Mouse (Mus musculus) kidney, postnatal 36 days (tissue): ENCODE results near the gene Scarb2.

Experiments used
- DNase-seq, 2 experiments: peaks; one replicate each; pipeline ENCODE4 v3.0.0; 2021 to 2022; ENCODE audit warnings: mixed read lengths in 2 of 2

Scarb2 gene

DNA sequence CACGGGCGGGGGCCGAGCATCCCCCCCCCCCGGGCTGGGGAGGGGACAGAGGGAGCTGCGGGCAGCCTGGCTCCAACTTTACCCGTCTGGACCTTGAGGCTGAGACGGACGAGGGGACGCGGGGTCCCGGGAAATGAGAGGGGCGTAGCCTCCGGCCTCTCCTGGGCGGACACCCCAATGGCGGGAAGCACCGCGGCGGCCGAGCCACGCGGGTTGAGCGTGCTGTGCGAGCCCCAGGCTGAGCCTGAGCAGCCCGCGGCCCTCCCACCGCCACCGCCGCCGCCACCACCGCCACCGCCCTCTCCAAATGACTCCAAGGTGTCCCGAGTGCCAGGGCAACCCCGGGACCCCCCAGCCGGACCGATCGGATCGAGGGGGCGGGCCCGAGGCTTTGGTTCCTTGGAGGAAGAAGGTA, 72.1 kb downstream of the Scarb2 start:
- DNase-seq, result peak; percentile 31 to 57

DNA sequence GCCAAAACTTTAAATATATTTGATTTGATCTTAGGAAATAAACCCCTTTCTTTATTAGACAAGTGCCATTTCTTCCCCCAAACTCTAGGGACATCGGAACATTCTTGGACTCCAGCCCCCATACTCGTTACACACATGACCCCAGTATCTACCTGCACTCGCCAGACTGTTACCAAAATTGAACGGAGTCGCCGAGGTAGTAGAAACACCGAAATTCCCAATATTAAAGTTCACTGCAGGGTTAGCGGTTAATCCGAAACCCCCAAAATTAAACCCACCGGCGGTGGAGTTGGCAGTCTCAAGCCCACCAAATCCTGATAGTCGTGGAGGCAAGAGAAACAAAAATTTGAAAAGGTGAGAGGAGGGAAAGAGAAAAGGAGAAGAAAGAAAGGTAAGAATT, 72.6 kb downstream of the Scarb2 start:
- no peak for DNase-seq

DNA sequence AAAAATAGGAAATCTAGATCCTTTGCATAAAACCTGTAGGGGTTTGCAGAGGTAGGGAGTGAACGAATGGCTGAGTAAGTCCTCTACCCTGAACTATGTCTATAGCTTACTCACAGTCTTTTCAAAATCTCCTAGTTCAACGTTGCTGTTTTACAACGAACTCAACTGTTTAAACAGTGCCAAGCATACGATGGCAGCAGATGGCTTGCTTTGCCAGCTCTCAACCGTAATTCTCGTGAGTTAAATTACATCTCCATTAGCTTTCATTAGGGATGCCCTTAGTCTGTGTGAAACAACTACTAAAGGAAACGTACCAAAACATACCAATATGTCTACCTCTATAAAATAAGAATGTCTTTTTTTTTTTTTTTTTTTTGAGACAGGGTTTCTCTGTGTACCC, 75.0 kb downstream of the Scarb2 start:
- DNase-seq, result no peak

DNA sequence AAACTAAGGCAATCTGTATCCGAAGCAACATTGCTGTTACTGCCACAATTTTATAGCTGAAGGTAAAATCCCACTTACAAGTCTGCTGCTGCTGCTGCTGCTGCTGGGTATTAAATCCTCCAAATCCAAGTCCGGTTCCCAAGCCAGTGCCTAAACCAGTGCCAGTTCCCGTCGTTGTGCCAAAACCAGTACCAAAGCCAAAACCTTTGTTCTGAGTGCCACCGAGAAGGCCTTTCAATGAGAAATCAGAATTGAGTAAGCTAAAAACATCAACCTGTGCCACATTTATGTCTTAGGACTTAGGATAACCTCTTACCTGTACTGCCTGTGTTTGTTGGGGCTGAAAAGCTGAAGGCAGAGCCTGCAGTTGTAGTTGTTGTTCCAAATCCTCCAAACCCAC, 75.9 kb downstream of the Scarb2 start:
- no peak for DNase-seq

DNA sequence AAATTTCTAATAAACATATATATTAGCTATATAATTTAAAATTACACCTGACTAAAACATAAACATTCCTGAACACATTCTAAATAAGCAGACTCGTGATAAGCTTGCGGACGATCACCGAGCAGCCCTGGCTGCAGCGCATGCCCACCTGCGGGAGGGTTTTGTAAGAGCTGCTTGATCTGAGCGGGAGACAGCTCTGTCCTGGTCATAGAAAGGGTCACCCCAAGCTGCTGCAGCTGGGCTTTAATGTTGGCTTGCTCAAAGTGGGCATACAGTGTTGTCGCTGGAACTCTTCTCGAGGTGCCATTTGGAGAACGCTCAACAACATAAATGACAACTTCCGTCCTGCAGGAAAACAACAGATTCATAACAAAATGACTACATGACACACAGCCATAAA, 82.5 kb downstream of the Scarb2 start:
- DNase-seq, result no peak

DNA sequence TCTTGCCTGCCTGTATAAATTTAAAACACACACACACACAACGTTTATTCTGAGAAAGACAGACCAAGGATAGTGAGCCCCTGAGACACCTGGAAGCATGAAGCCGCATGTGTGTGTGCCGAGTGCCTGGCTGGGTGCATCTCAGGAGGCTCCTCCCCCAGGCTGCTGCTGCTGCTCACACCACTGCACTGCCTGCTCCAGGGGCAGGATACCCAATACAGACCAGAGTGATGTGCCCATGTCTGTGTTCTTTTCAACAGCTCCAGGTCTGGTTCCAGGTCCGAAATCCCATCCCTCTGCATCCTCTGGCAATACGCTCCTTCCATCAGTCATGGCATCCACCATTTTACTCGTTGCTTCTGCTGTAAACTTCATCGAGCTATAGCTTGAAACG, 92.7 kb downstream of the Scarb2 start:
- DNase-seq, result no peak

DNA sequence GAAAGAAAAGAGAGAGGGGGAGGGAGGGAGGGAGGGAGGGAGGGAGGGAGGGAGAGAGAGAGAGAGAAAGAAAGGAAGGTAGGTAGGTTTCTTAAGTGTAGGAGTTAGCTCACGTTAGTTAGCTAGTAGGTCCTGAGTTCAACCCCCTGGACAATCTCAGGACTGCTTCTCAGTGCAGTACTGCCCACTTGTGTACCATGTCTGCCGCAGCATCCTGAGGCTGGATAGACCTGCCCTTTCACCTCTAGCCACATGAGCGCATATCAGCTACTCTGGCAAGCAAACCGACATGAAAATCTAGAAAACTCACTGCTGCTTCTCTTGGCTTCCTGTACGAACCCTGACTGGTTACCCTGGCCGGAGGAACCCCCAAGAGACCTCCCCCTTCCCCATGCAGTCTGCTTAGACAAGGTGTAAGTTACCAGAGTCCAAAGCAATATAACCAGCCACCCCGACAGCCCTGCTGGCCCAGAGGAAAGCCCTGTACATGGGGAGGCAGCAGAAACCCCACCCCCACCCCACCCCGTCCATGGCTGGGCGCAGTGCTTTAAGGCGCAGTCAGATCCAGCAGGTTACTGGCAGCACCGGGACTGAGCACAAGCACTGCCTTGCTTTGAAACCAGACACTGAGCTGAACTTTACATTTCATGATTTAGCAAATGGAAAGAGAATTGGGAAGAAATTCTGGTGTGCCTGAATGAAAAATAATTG, 93.2 kb downstream of the Scarb2 start:
- no peak for DNase-seq

DNA sequence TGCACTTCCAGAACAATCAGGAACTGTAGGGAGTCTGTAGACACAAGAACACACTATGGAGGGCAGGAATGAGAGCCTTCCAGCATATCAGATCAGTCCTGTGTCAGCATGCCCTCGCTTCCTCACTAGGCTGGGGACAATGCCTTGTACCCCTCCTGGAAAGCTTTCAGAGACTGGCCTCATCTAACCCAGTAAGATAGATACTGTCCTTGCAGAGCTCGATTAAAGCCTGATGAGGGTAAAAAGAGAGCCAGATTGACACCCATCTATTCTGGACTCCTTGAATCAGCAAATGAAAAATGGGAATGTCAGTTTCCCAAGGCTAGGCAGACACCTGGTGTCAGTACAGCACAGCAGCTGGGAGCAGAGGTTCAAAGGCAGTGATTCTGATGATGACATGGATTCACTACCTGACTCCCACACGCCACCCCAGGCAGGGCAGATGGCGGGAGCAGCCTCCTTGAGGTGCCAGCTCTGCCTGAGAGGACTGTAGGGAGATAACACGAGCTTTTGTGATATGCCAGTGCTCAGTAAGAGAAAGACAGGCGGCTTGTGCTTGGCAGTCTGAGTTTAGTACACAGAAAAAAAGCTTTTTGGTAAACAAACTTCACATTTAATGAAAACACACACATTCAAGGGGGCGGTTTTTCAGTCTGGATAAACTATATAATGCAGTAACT, 95.0 kb downstream of the Scarb2 start:
- no peak for DNase-seq

DNA sequence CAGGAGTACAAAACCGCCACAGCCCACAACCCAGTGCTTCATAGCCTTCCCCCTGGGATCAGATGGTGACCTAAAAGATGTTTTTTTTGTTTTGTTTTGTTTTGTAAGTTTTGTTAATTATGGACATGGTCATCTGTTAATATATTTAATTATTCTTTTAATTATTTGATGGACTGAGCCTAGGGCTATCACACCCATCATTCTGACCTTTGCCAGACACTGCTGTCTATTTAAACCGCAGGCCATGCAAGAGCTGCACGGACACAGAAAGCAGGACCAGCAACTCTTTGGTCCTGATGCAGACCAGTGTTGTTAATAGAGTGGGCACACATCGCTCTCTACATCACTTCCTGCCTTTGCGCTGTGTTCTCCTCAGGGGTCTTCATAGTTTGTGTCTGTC, 96.1 kb downstream of the Scarb2 start:
- DNase-seq, result no peak

DNA sequence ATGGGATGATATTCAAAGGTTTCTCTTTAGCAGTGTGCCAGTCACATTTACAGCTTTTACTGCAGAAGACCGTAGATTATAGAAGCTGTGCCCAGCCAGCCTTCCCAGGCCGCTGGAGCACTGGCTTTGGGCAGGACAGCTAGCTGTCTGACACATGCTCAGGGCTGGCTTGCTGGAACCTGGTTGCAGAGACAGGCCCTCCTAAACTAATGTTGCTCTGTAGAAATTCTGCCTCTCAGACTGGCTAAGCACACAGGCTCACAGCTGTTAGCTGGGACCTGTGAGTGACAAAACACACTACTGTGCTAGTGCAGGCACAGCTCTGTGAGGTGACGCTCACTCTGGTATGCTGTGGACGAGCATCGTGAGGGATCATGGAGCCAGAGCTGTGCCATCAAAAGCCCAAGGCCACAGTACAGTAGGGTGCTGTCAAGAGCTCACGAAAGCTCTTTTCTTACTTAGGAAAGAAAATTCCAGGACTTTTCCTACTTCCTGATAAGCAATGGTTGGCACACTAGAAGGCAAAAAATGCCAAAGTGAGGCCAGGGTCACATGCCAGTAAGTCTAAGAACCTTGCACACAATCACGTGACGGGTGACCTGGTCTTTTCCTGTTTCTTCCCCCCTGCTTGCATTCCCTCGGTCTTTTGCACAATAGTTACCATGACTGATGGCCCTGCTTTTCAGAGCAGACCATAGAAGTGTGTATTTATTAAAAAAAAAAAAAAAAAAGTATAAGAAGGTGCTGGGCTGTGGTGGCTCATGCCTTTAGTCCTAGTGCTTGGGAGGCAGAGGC, 97.1 kb downstream of the Scarb2 start:
- DNase-seq, result peak; percentile 30 to 41

DNA sequence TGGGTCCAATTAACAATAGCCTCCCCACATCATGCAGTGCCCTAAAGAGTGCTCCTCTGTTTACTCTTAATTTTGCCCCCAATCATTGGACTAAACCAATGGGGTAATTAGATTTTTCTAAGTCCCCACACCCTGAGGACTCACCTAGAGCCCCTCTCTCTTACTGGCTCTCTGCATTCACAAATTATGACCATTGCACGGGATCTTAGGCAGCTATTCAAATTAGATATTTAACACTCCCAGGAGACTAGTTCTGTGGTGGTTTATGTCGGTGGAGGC, 102.3 kb downstream of the Scarb2 start:
- DNase-seq, result no peak

DNA sequence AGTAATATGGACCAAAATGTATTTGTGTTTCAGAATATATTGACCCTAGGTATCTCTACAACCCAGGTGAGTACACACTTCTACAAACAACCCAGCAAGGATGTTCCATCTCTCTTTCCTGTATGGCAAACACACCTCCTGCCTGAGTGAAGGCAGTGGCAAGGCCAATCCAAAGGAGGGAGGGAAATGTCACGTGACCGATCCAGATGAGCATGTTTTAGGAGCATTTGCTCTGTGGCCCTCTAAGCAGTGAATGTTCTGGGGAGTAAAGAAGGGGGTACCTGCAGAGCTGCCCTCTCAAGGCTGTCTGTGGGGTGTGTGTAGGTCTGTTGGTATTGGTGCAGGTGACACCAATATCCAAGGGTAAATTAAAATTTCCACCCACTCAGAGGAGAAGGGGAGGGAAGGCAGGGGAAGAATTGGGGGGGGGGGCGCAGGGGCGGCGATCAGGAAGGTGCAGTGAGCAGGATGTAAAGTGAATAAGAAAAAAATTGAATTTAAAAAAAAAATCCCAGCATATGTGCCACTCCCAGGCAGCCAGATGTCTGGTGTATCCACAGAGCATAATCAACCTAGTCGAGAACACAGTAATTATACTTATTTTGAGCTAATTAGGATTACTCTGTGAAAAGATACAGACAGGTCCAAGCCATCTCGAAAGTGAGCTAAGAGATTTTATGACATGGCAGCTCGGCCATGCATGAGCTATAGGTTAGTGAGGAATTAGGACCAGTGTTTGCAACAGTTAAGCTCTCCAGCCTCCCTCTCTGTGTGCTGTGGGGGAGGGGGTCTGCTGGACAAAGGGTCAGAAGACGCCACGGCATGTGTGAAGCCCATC, 102.9 kb downstream of the Scarb2 start:
- no peak for DNase-seq

DNA sequence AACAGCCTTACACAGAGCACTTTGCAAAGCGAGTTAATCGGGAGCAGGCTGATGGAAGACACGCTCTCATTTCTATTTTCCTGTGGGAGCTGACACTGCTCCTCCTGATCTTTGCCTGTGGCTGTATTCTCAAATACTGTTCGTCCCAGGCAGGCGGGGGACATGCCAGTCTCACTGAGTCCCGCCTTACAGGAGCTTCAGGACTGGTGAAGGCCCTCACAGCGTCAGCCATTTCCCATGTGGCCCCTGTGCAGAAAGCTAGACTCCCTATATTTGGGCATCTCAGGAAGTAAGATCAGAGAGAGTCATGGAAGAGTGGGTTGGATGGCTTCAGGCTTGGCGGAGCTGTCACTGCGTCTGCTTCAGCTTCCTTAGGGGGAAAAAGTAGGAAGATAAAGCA, 103.8 kb downstream of the Scarb2 start:
- no peak for DNase-seq

DNA sequence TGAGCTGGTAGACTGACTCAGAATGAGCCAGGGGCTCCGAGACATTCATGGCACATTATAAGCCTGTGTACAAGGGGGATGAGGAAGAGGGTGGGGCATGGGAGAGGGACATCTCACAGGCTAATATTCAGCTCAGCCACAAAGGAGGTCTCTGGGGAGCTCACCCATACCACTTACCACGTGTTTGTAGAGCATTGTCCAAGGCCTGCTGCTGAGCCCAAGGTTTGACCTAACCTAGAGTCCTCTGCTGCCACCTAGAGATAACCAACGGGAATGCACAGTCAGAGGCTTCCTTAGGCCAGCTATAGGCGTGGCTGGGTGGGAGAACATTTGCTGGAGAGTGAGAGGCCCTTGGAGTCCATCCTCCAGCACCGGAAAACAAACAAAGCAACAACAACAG, 108.5 kb downstream of the Scarb2 start:
- DNase-seq, result peak; percentile 83 to 92

DNA sequence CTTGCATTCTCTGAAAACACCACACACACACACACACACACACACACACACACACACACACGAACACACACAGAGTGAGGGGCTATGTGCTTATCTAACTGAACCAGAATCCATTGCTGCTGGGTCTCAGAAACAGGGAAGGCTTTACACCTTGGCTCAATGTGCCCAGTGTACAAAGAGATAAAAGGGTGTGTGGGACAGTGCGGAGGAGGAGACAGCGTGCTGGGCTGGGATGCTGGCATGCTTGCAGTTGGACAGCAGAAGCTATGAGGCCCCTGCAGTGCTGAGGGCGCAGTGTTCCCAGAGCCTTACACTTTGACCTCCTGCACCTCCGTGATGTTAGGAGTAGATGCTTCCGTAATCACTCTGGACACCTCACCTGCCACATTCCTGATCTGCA, 110.2 kb downstream of the Scarb2 start:
- DNase-seq, result no peak

DNA sequence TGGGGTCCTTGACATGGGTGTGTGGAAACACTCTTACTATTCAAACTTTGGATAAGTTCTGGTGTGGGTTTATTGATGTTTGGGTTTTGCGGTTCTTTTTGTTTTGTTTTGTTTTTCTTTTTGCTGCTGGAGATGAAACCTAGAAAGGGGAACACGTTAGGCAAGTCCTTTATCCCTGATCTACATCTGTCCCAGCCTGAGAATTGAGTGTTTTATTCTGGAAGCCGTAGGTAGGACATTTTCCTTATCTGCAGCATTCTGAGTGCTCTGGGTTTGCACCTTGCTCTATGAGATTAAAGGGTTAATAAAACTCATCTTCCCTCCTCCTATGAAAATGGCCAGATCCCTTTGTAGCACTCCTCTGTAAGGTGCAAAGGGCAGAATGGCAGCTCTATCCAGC, 110.9 kb downstream of the Scarb2 start:
- no peak for DNase-seq

DNA sequence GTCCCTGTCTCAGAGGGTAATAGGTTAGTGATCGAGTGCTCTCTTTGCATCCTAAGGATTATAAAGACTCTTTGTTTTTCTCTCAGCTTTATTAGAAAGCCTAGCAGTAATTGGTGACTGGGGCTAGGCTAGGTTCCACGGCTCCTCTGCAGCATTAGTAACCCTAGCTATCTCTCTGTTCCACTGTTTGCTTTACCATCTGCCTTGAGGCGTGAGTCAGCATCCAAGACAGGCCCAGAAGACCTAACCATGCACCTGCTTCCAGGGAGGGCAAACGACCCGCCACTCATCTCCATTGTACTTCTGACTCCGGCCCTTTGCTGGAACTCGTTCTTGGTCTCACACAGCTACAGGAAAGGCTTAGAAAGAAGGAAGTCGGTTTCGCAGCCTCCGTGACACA, 112.8 kb downstream of the Scarb2 start:
- no peak for DNase-seq

DNA sequence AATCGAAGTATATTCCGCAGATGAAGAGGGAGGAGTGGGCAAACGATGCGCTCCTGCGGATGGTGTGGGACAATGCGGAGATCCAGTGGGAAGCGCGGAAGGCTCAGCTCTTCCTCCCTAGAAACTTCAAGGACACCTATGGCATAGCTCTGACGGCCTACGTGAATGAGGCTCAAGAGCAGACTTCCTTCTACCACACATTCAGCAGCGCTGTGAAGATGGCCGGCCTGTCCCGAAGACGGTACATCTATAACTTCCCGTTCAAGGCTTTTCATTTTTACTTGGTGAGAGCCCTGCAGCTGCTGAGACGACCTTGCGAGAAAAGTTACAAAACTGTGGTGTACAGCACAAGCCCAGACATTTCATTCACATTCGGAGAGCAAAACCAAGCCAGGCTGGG, 114.1 kb downstream of the Scarb2 start:
- DNase-seq, result no peak
